Mouse (Mus musculus): Measurements from ENCODE around the gene Rhox2g.
"Not testable (repeated sequence)": the region's sequence is repeated elsewhere in the genome, so short reads cannot be mapped to it uniquely, and the experiment has no call there.

DNA sequence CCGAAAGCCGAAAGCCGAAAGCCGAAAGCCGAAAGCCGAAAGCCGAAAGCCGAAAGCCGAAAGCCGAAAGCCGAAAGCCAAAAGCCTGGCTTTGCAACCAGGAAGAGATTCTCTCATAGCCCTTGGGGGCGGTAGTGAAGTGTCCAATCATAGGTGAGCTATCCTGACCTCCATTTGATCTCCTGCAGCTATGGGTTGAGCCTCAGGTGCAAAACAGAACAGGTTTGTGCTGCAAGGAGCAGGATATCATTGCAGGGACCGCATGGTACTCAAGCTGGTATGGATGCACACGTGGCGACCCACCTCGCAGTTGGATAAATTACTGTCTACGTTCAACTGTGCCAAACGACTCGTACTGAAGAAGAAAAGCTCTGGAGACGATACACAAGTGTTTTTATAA, 8.0 kb upstream of the Rhox2g start, which contains the start of gene Rhox4g:
- not testable (repeated sequence) for TF ChIP-seq CTCF (IDR thresholded peaks at IDR 0.05; ENCODE audit: low read depth, low read length); POLR2A (IDR thresholded peaks at IDR 0.05; ENCODE audit: borderline replicate concordance, low read depth, low read length)
